ENCODE assay signal across 11 mouse cellular contexts in the genomic region with DNA sequence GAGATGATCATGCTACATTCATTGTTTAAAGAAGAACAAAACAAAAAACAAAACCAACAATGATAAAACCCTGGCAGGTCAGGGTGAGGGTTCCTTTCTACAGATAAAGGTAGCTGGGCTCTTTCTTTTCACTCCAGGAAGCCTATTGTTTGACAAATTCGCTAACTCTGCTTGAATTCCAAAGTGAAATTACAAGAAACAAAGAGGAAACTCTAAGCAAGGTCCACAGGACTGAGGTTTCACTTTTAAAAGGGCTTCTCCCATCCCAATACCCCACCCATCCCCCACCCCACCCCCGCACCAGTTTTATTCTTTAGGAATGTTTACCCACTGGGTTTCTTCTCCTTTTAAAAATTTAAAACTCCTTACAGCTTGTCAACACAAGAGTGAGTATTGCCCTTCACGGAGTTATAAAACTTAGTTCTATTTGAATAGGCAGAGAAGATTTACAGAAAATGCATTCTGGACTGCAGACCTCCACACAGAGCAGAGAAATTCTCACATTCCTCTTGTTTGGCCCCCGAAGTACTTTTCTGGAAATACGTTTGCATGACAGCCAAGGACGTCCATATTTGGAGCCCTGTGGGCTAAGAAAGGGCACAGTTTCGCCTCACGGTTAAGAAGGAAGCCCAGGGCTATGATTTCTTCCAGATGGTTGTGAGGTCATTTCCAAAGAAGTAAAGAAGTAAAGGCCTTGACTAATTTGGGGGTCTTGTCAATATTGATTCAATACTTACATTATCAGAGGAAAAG. TPM values are rescaled to one million over a fixed set of nuclear protein-coding genes. Genes with fewer than 3 reads are reported as not detected.
A peak's percentile ranks its signal among the peaks of the same experiment; 100 is the strongest.
DNase-seq lines count a peak whose midpoint lies in the region; ATAC-seq and TF ChIP-seq lines count a peak whose summit lies in the region.
"Had no signal": no experiment of that assay in that cellular context is flagged by ENCODE, and none has a peak within 500 bp of the region (broad histone marks: within the 10 kb centered on the region; RNA-seq: fewer than 3 reads in every experiment).

No protein-coding gene starts in this region.

- no peak overlapping the region for H3K9ac ChIP-seq in heart, embryonic 12.5 days
- no peak overlapping the region for H3K9ac ChIP-seq in intestine, postnatal 0 days (ENCODE audit: low read depth, low read length)
- H3K9ac ChIP-seq in forebrain, postnatal 0 days = no peak overlapping the region

- H3K9me3 ChIP-seq in heart, embryonic 12.5 days (replicated peaks) = no peaks in the 10 kb centered on the region
- no peaks in the 10 kb centered on the region for H3K9me3 ChIP-seq in intestine, postnatal 0 days (ENCODE audit: control insufficient read depth)
- no peaks in the 10 kb centered on the region for H3K9me3 ChIP-seq in forebrain, postnatal 0 days (ENCODE audit: low read length)

- peak overlapping the region; percentile 14; the same call in 1 of the 2 replicates for H3K4me2 ChIP-seq in heart, embryonic 12.5 days
- peak overlapping the region; percentile 43 for H3K4me2 ChIP-seq in intestine, postnatal 0 days (replicated peaks; ENCODE audit: low read depth)
- H3K4me2 ChIP-seq in forebrain, postnatal 0 days (ENCODE audit: low read depth) = no peak overlapping the region

- peak overlapping the region; percentile 66 for H3K27ac ChIP-seq in heart, embryonic 12.5 days (ENCODE audit: poor library complexity, severe bottlenecking)
- no peak overlapping the region for H3K27ac ChIP-seq in intestine, postnatal 0 days (ENCODE audit: low read depth, low read length)
- no peak overlapping the region for H3K27ac ChIP-seq in forebrain, postnatal 0 days (ENCODE audit: low read depth, low read length)

- TF ChIP-seq CTCF in intestine, postnatal 0 days (IDR thresholded peaks at IDR 0.05; ENCODE audit: low read depth) = no peak
- TF ChIP-seq CTCF in forebrain, postnatal 0 days (IDR thresholded peaks at IDR 0.05; ENCODE audit: low read depth) = no peak

- no peaks in the 10 kb centered on the region for H3K27me3 ChIP-seq in heart, embryonic 12.5 days (replicated peaks)
- H3K27me3 ChIP-seq in intestine, postnatal 0 days (replicated peaks; ENCODE audit: control insufficient read depth, insufficient read depth, low read length) = no peaks in the 10 kb centered on the region
- H3K27me3 ChIP-seq in forebrain, postnatal 0 days (ENCODE audit: insufficient read depth, low read length) = no peaks in the 10 kb centered on the region
- H3K27me3 ChIP-seq: Patski had no signal

- 20% methylated on average over 8 of the region's 8 CpGs for WGBS in heart, embryonic 12.5 days
- WGBS in intestine, postnatal 0 days = 16% methylated on average over 8 of the region's 8 CpGs
- 25% methylated on average over 8 of the region's 8 CpGs for WGBS in forebrain, postnatal 0 days

- H3K4me3 ChIP-seq in heart, embryonic 12.5 days = no peak overlapping the region
- no peak overlapping the region for H3K4me3 ChIP-seq in intestine, postnatal 0 days (ENCODE audit: low read depth, low read length)
- H3K4me3 ChIP-seq in forebrain, postnatal 0 days (ENCODE audit: low read depth, low read length) = no peak overlapping the region

- no peak for ATAC-seq in heart, embryonic 12.5 days (ENCODE audit: insufficient number of reproducible peaks, low FRiP score)
- no peak for ATAC-seq in intestine, postnatal 0 days
- ATAC-seq in forebrain, postnatal 0 days = no peak
- ATAC-seq: inflammation-experienced regulatory T-cells, adult 6 months; Patski had no signal

- no peaks in the 10 kb centered on the region for H3K36me3 ChIP-seq in heart, embryonic 12.5 days
- no peaks in the 10 kb centered on the region for H3K36me3 ChIP-seq in intestine, postnatal 0 days (ENCODE audit: control insufficient read depth, insufficient read depth)
- H3K36me3 ChIP-seq in forebrain, postnatal 0 days (ENCODE audit: insufficient read depth) = no peaks in the 10 kb centered on the region

- no peak for DNase-seq in heart, adult 18-20 months
- DNase-seq in testis, postnatal 10 days (ENCODE audit: low spot score) = peak; percentile 33
- no peak for DNase-seq in testis, postnatal 14 days (ENCODE audit: low spot score)
- no peak for DNase-seq in layer of hippocampus, adult 11-12 months (ENCODE audit: low spot score)
- no peak for DNase-seq in forebrain, postnatal 0 days
- DNase-seq in gastrocnemius, postnatal 10 days = no peak
- DNase-seq: cerebellum, postnatal 10 days had no signal

- peaks cover 29% of the 10 kb centered on the region for H3K4me1 ChIP-seq in heart, embryonic 12.5 days (replicated peaks)
- H3K4me1 ChIP-seq in intestine, postnatal 0 days (replicated peaks; ENCODE audit: control insufficient read depth, insufficient read depth, low read length) = no peaks in the 10 kb centered on the region
- no peaks in the 10 kb centered on the region for H3K4me1 ChIP-seq in forebrain, postnatal 0 days (ENCODE audit: insufficient read depth)

RNA-seq across cellular contexts. Expression of gene Il6st, which starts 47.3 kb away (rescaled TPM):
- 79.3 and 84.2 TPM in 2 replicates for polyA plus RNA-seq in heart, embryonic 12.5 days (2016; fragmentation: Nextera tagmentation; extraction: Ambion mirVana)
- total RNA-seq in heart, adult 18-20 months (2021) = 100 to 1,000 TPM; 212 to 240 TPM
- 19.6 and 20.5 TPM in 2 replicates for polyA plus RNA-seq in intestine, postnatal 0 days (2015; fragmentation: Nextera tagmentation; extraction: Ambion mirVana)
- total RNA-seq in forebrain, postnatal 0 days (2014; rRNA removed) = 23.0 and 32.1 TPM in 2 replicates
- 8.8 and 14.9 TPM in 2 replicates for polyA plus RNA-seq in forebrain, postnatal 0 days (2015; fragmentation: Nextera tagmentation; extraction: Ambion mirVana)
- total RNA-seq in gastrocnemius, postnatal 10 days (2021) = 100 to 1,000 TPM; 129 to 145 TPM
